Mouse (Mus musculus): ENCODE measurements around the gene Skida1. TPM values are rescaled to one million over a fixed set of nuclear protein-coding genes. Genes with fewer than 3 reads are reported as not detected.

Gene Skida1
- polyA plus RNA-seq, 1 experiment from 2014 or later = 17.2 TPM

DNA sequence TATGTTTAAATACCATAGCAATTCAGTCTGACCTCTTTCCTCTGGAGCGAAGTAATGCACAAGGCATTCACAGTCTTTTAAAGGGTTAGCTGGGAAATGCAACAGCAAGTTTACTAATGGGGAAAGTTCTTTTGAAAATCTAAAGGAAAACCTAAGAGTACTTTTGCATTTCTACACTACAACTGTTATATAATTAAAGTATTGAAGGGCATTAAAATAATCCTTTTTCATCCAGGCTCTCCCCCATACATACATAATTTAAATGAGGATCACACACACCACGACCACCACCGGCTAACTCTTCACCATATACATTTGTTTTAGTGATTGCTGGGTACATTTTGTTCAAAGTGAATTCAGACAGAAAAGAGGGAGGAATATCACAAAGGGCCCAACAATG lies 3.7 kb upstream of the Skida1 start:
- 16% methylated on average over 3 of the region's 3 CpGs for WGBS
- peaks cover 62% of the 10 kb centered on the region for H3K4me1 ChIP-seq
- peak overlapping the region; percentile 99 for H3K27ac ChIP-seq
- no peak for DNase-seq (ENCODE audit: extremely low spot score, low spot score)
- no peaks in the 10 kb centered on the region for H3K36me3 ChIP-seq (replicated peaks)
- no peaks in the 10 kb centered on the region for H3K9me3 ChIP-seq
- no peaks in the 10 kb centered on the region for H3K27me3 ChIP-seq (ENCODE audit: poor library complexity, severe bottlenecking)
- H3K4me3 ChIP-seq = peak overlapping the region; percentile 93

DNA sequence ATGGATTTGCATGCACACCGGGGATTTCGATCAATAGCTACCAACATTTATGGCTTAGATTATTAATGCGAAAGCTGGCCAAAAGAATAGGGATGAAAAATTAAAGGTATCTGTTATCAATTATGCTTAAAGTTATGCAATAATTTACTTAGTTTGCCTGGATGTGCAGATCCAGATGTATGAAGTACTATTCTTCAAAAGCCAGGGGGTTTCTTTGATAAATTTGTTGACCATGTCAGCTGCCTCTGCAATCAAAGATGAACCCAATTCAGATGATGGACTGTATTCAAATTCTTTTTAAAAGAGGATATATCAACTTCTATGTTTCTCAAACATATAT lies 3.0 kb upstream of the Skida1 start:
- Histone ChIP-seq H3K9me3 (no peaks in the 10 kb centered on the region), H3K4me1 (peaks cover 62% of the 10 kb centered on the region), H3K36me3 (replicated peaks) (peaks cover 2% of the 10 kb centered on the region; the same call in 1 of the 2 replicates), H3K4me3 (peak overlapping the region; percentile 93), H3K27me3 (ENCODE audit: poor library complexity, severe bottlenecking) (no peaks in the 10 kb centered on the region), H3K27ac (peak overlapping the region; percentile 99)
- DNase-seq (ENCODE audit: extremely low spot score, low spot score) = no peak
- WGBS = 21% methylated on average over 3 of the region's 3 CpGs

DNA sequence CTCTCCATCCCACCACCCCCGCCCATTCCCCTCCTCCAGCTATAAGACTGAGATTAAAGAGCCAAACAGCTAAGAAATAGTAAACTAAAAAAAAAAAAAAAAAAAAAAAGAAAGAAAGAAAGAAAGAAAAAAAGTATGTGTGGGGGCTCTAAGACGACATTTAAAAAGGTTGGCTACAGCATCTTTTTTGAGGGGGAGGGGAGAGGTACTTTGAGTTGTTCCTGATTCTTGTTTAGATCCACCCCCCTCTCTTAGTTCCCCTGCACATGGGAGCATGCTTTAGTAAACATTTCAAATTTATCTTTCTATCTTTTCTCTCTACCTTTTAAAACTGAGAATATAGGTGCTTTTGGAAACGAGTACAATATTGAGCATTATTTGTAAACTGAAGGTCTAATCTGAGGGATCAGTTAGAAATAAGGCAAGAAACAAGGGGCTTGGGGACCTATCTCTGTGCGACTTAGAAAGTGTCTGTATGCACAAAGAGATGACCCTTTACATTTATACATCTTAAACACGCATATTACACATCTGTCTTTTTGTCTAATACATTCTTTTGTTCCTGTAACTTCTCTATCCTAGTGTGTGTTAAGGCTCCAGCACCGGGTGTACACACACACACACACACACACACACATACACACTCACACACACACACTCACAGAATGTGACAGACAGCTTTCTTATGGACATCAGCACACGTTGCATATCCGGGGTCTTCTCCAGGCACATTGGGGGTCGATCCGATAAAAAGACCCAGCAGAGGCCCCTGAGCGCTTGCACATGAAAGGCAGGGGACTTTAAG lies 2.4 kb upstream of the Skida1 start:
- Histone ChIP-seq H3K27me3 (ENCODE audit: poor library complexity, severe bottlenecking) (no peaks in the 10 kb centered on the region), H3K9me3 (no peaks in the 10 kb centered on the region), H3K36me3 (replicated peaks) (peaks cover 5% of the 10 kb centered on the region; the same call in 1 of the 2 replicates), H3K4me1 (peaks cover 62% of the 10 kb centered on the region), H3K4me3 (peak overlapping the region; percentile 93), H3K27ac (peak overlapping the region; percentile 99)
- DNase-seq (ENCODE audit: extremely low spot score, low spot score) = peak; percentile 60
- 4% methylated on average over 11 of the region's 11 CpGs for WGBS

DNA sequence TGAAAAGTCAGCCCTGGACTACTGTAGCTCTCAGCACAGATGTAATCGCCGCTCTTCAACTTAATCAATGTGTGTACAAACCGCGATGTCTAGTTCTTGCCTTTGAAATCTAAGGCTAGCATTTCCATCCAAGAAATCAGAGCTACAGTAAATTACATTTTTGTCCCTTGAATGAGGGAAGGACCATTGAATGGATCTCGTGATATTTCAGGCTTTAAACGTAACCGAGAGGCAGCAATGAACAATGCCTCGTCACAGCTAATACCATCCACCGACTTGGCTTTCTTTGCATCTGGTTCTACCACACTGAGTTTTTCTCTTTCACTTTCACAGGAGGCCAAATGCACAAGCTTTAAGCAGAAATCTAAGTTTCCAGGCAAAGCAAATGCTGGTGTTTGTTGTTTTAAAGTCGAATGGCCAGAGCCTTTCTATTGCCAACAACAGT lies 1.7 kb upstream of the Skida1 start:
- Histone ChIP-seq H3K36me3 (replicated peaks) (peaks cover 10% of the 10 kb centered on the region), H3K4me3 (peak overlapping the region; percentile 93), H3K9me3 (no peaks in the 10 kb centered on the region), H3K27me3 (ENCODE audit: poor library complexity, severe bottlenecking) (no peaks in the 10 kb centered on the region), H3K4me1 (peaks cover 62% of the 10 kb centered on the region), H3K27ac (peak overlapping the region; percentile 99)
- DNase-seq (ENCODE audit: extremely low spot score, low spot score) = peak; percentile 52
- 4% methylated on average over 10 of the region's 10 CpGs for WGBS

DNA sequence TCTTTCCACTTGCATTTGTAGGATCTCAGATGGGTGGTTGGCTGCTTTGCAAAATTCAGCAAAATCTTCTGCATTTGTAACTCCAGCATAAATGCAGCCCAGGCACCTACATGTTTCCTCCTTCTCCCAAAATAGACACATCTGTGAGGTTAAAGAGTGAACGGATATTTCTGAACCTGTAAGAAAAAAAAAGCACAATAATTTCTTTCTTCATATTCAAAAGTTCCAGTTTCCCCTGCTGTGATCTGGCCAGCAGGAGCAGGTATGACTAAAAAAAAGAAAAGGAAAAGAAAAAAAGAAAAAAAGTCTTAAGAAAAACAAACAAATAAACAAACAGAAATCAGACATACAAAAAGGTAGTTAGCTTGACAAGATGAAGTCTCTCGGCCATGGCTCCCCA lies 1.2 kb upstream of the Skida1 start:
- DNase-seq (ENCODE audit: extremely low spot score, low spot score) = no peak
- peaks cover 62% of the 10 kb centered on the region for H3K4me1 ChIP-seq
- WGBS = 6% methylated on average over 2 of the region's 2 CpGs

DNA sequence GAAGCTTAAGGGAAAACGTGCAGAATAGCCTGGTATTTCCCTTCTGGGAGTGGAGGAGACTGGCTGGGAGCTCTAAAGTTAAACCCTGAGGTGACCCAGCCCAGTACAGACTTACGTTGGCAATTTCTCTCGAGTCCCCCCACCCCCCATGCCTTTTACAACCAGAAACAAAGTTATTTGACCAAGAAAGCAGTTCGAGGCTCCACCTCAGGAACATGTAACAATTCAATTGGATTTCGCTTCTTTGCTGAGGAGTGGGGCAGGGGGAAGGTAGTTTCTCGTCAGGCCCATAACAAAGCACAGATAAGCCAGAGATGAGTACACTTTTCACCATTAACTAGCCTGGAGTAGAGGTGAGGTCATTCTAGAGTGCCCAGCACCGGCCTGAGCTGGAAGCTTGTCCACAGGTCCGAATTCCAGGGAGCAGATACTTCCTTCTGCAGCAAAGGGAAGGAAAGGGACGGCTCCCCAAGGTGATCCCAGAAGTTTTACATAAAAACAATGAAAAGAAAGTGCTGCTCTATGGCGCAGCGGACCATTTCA lies 499 bp upstream of the Skida1 start:
- peak overlapping the region; percentile 93 for H3K4me3 ChIP-seq
- H3K27ac ChIP-seq = peak overlapping the region; percentile 99
- no peaks in the 10 kb centered on the region for H3K9me3 ChIP-seq
- H3K27me3 ChIP-seq (ENCODE audit: poor library complexity, severe bottlenecking) = no peaks in the 10 kb centered on the region
- peaks cover 12% of the 10 kb centered on the region for H3K36me3 ChIP-seq (replicated peaks)
- under 1% methylated on average over 11 of the region's 11 CpGs for WGBS
- peaks cover 60% of the 10 kb centered on the region for H3K4me1 ChIP-seq
- peak; percentile 55 for DNase-seq (ENCODE audit: extremely low spot score, low spot score)

More for the DNA sequence above, 1.2 kb upstream of the Skida1 start:
- Histone ChIP-seq H3K27ac (peak overlapping the region; percentile 99), H3K4me3 (peak overlapping the region; percentile 93), H3K27me3 (ENCODE audit: poor library complexity, severe bottlenecking) (no peaks in the 10 kb centered on the region), H3K9me3 (no peaks in the 10 kb centered on the region), H3K36me3 (replicated peaks) (peaks cover 12% of the 10 kb centered on the region)

DNA sequence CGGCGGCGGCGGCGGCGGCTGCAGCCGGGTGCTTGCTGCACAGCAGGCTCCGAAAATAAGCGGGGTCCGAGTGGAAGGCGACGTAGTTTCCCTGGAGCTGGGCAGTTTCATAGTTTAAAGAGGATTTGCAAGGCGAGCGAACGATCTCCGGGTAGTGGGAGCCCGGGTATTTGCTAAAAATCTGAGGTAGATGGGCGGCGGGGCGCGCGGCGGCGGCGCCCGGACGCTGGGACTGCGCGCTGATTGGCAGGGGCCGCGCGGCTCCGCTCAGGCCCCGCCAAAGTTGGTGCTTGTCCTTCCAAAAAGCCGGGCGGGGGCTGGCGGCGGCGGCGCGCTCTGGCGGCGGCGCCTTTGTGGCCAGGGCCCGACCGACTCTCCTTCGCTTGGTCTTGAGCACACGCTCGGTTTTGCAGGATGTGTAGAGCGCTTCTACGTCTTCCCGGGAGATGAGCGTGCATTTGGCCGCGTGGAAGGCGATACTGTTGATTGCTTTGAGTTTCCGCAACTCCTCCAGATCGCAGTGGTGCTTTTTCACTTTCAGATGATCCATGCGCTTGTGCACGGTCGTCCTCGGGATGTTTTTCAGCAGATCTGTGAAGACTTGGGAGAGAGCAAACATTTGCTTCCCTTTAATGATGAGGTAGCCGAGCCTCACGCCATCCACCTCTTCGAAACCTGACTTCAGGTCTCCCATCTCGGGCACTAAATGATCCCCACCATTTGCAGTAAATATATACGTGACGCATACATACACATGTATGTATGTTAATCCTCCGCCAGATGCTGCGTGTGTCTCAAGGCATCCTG lies 1.0 kb downstream of the Skida1 start:
- Histone ChIP-seq H3K4me3 (peak overlapping the region; percentile 93), H3K36me3 (replicated peaks) (peaks cover 12% of the 10 kb centered on the region), H3K27me3 (ENCODE audit: poor library complexity, severe bottlenecking) (no peaks in the 10 kb centered on the region), H3K9me3 (no peaks in the 10 kb centered on the region), H3K27ac (peak overlapping the region; percentile 99), H3K4me1 (peaks cover 58% of the 10 kb centered on the region)
- WGBS = under 1% methylated on average over 70 of the region's 70 CpGs
- DNase-seq (ENCODE audit: extremely low spot score, low spot score) = peak; percentile 69

DNA sequence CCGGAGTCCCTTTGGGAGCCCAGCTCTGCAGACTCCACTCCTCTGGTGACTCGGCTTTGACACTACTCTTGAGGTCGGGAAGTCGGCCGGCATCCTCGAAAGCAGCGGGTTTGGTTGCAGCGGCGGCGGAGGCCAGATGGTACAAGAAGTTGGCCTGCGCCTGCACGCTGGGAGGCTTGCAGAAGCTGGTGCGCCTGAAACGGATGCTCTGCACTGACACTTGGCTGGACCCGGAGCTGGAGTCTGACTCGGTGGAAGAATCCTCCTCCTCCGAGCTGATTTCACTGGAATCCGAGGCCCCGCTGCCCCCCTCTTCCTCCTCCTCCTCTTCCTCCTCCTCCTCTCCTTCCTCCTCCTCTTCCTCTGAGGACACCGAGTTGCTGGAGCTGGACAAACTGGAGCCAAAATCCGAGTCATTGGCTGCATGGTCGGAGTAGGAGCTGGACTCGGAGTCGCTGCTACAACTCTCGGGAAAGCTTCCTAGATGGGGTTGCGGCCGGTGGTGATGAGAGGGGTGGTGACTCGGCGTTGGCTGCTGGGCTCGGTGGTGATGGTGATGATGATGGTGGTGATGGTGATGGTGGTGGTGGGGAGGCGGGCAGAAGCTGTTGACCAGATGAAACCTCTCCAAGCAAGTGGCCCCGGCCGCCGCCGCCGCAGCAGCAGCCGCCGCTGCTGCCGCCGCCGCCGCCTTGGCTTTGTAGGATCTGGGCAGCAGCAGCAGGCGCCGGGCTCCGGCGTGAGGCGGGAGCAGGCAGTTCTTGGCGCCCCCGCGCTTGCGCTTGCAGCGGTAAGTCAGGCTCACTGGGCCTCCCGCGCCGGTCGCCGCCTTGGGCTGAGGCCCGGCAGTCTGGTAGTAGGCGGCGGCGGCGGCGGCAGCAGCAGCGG lies 1.8 kb downstream of the Skida1 start:
- H3K36me3 ChIP-seq (replicated peaks) = peaks cover 12% of the 10 kb centered on the region
- WGBS = under 1% methylated on average over 64 of the region's 64 CpGs
- H3K27me3 ChIP-seq (ENCODE audit: poor library complexity, severe bottlenecking) = no peaks in the 10 kb centered on the region
- H3K4me3 ChIP-seq = peak overlapping the region; percentile 93
- peak overlapping the region; percentile 99 for H3K27ac ChIP-seq
- DNase-seq (ENCODE audit: extremely low spot score, low spot score) = peak; percentile 54
- H3K4me1 ChIP-seq = peaks cover 58% of the 10 kb centered on the region
- no peaks in the 10 kb centered on the region for H3K9me3 ChIP-seq

DNA sequence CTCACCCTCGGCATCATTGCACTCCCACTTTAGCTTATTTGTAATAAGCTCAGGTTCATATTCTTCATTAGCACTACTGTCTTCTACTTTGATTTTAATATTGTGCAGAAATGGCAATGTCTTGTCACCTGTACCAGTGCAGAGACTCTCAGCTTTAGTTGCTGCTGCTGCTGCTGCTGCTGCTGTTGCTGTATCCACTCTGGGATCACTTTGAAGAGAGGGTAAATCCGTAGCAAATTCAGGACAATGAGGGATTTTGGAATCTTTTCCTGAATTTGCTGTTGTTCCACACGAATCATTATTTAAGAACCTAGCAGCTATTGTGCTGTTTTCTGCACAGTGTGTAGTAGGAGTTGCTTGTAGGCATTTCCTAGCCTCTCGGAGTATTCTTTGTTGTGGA lies 2.7 kb downstream of the Skida1 start:
- peak overlapping the region; percentile 93 for H3K4me3 ChIP-seq
- peak overlapping the region; percentile 99 for H3K27ac ChIP-seq
- no peaks in the 10 kb centered on the region for H3K9me3 ChIP-seq
- peaks cover 12% of the 10 kb centered on the region for H3K36me3 ChIP-seq (replicated peaks)
- under 1% methylated on average over 4 of the region's 4 CpGs for WGBS
- no peaks in the 10 kb centered on the region for H3K27me3 ChIP-seq (ENCODE audit: poor library complexity, severe bottlenecking)
- DNase-seq (ENCODE audit: extremely low spot score, low spot score) = no peak
- H3K4me1 ChIP-seq = peaks cover 58% of the 10 kb centered on the region

DNA sequence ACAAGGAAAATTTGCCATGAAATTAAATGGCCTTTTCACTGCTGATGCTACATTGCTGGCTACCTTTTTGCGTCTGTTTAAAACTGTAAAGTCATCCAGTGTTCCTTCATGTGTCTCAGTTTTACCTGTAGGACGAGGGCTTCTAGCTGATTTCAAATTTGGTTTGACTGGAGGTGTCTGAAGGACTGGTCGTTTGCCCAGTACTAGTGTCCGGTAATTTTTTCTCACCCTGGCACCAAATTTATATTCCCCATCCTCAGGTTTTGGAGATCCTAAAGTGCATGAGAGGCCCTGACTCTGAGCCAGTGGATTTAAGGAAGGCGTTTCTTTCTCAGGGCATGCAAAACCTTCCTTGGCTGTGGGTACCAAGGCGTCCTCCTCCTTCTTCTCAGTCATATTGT lies 3.1 kb downstream of the Skida1 start:
- H3K4me3 ChIP-seq = peak overlapping the region; percentile 93
- H3K27me3 ChIP-seq (ENCODE audit: poor library complexity, severe bottlenecking) = no peaks in the 10 kb centered on the region
- 2% methylated on average over 6 of the region's 6 CpGs for WGBS
- H3K9me3 ChIP-seq = no peaks in the 10 kb centered on the region
- peak overlapping the region; percentile 99 for H3K27ac ChIP-seq
- peaks cover 13% of the 10 kb centered on the region for H3K36me3 ChIP-seq (replicated peaks)
- peaks cover 58% of the 10 kb centered on the region for H3K4me1 ChIP-seq
- DNase-seq (ENCODE audit: extremely low spot score, low spot score) = peak; percentile 22

DNA sequence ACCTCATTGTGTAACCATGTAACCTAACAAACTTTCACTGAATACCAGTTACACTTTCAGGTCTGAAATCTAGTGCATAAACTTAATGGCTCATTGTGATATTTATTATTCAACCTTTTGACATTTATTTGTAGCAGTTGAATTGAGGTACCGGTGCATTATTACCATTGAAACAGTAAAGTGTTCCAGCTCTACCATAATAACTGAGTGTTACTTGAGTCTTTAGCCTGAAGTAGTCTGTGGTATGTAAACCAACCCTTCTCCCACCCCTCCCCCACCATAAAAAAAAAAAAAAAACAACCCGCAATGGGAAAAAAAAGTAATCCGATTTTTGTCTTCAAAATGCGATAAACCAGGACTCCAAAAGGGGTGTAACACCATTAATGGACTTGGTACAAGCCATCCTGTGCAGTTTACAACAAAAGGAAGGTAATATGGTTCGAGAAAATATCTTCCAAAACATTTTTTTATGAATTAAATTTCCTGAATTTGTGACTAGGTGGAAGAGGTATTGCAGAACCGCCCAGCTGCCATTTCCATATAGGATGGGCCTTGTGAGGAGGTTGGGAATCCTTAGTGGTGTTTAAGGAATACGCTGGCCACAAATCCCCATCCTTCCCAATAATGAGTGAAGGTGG lies 3.6 kb downstream of the Skida1 start:
- DNase-seq (ENCODE audit: extremely low spot score, low spot score) = no peak
- peak overlapping the region; percentile 93 for H3K4me3 ChIP-seq
- WGBS = 2% methylated on average over 7 of the region's 7 CpGs
- H3K27ac ChIP-seq = peak overlapping the region; percentile 99
- no peaks in the 10 kb centered on the region for H3K27me3 ChIP-seq (ENCODE audit: poor library complexity, severe bottlenecking)
- H3K4me1 ChIP-seq = peaks cover 58% of the 10 kb centered on the region
- H3K36me3 ChIP-seq (replicated peaks) = peaks cover 18% of the 10 kb centered on the region
- H3K9me3 ChIP-seq = no peaks in the 10 kb centered on the region
